In the genomic region with DNA sequence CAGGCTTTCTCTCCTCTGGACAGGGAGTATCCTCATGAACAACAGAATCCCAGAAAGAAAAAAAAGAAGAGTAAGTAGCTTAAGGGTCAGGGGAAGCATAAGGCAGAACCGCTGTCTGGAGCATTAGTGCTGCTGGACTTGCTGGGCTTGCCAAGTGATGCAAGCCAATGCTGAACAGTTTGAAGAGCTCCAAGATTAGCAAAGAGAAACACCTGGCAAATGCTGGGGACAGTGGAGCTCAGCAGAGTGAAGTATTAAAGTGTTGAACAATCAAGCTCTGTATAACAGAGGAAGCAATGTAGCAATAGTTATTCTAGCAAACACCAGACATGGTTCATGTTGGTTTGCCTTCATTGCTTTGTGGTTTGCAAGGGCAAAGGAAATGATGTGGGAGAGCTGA, we compare ENCODE assay signal across 19 mouse cellular contexts.
DNase-seq lines count a peak whose midpoint lies in the region; ATAC-seq and TF ChIP-seq lines count a peak whose summit lies in the region.
"Had no signal": no experiment of that assay in that cellular context is flagged by ENCODE, and none has a peak within 500 bp of the region (broad histone marks: within the 10 kb centered on the region; RNA-seq: fewer than 3 reads in every experiment).

No protein-coding gene starts in this region.

- no peaks in the 10 kb centered on the region for H3K27me3 ChIP-seq in kidney, postnatal 0 days (ENCODE audit: insufficient read depth, low read length)
- H3K27me3 ChIP-seq: limb, embryonic 15.5 days; midbrain, embryonic 12.5 days; neural tube, embryonic 12.5 days had no signal

- H3K4me2 ChIP-seq in kidney, postnatal 0 days (ENCODE audit: low read length) = no peak overlapping the region
- H3K4me2 ChIP-seq: limb, embryonic 15.5 days; midbrain, embryonic 12.5 days; neural tube, embryonic 12.5 days had no signal

- no peaks in the 10 kb centered on the region for H3K9me3 ChIP-seq in kidney, postnatal 0 days (replicated peaks; ENCODE audit: low read length)
- H3K9me3 ChIP-seq: limb, embryonic 15.5 days; midbrain, embryonic 12.5 days; neural tube, embryonic 12.5 days had no signal

- no peak overlapping the region for H3K9ac ChIP-seq in kidney, postnatal 0 days (ENCODE audit: low read depth, low read length)
- H3K9ac ChIP-seq: limb, embryonic 15.5 days; midbrain, embryonic 12.5 days; neural tube, embryonic 12.5 days had no signal

- ATAC-seq in kidney, postnatal 0 days (replicated peaks; ENCODE audit: low FRiP score, low read depth) = no peak
- ATAC-seq: CD4-positive, CD25-positive, alpha-beta regulatory T cell, adult 4 months had no signal

- H3K4me1 ChIP-seq in kidney, postnatal 0 days (replicated peaks; ENCODE audit: insufficient read depth, low read length) = peaks cover 3% of the 10 kb centered on the region; the same call in 1 of the 2 replicates
- H3K4me1 ChIP-seq: midbrain, embryonic 12.5 days; neural tube, embryonic 12.5 days had no signal

- no peak overlapping the region for H3K27ac ChIP-seq in kidney, postnatal 0 days
- H3K27ac ChIP-seq: limb, embryonic 15.5 days; midbrain, embryonic 12.5 days; neural tube, embryonic 12.5 days had no signal

- no peaks in the 10 kb centered on the region for H3K36me3 ChIP-seq in kidney, postnatal 0 days (ENCODE audit: insufficient read depth, low read length)
- H3K36me3 ChIP-seq: limb, embryonic 15.5 days; midbrain, embryonic 12.5 days; neural tube, embryonic 12.5 days had no signal

- WGBS in kidney, postnatal 0 days = 45% methylated on average over 1 of the region's 1 CpGs

- H3K4me3 ChIP-seq in kidney, postnatal 0 days (replicated peaks; ENCODE audit: low read depth, low read length) = no peak overlapping the region
- H3K4me3 ChIP-seq: limb, embryonic 15.5 days; midbrain, embryonic 12.5 days; neural tube, embryonic 12.5 days had no signal

- TF ChIP-seq CTCF in kidney, postnatal 0 days (IDR thresholded peaks at IDR 0.05; ENCODE audit: low read depth) = no peak

- peak; percentile 33 for DNase-seq in gastrocnemius, adult 18-20 months (ENCODE audit: low spot score)
- no peak for DNase-seq in gastrocnemius, postnatal 4 days (ENCODE audit: low spot score in 2 of 2)
- peak; percentile 26 for DNase-seq in kidney, postnatal 0 days (ENCODE audit: low spot score)
- no peak for DNase-seq in kidney, postnatal 36 days
- DNase-seq in NIH3T3 (ENCODE audit: low read depth) (peak; percentile 42), MN1 (ENCODE audit: low spot score) (no peak)
- DNase-seq in skeletal muscle tissue, adult 2 months (ENCODE audit: low read depth, low spot score) = peak; percentile 64
- no peak for DNase-seq in thymus, postnatal 0 days (ENCODE audit: low spot score)
- DNase-seq: cerebellum, adult 11-12 months; cerebellum, postnatal 14 days; gastrocnemius, postnatal 14 days; kidney, adult 18-20 months; kidney, postnatal 14 days; spleen, adult 18-20 months; thymus, postnatal 14 days had no signal

Comparison
In these comparisons a context has a peak if more than half of its experiments do, and no peak if none do; other contexts are left out.
1. DNase-seq: peak in gastrocnemius, adult 18-20 months (single experiment), kidney, postnatal 0 days (single experiment), NIH3T3 (single experiment) and skeletal muscle tissue, adult 2 months (single experiment); none in gastrocnemius, postnatal 4 days (0 of 2), kidney, postnatal 36 days (0 of 2), MN1 (single experiment) and thymus, postnatal 0 days (single experiment).